Mouse (Mus musculus): Measurements from ENCODE around the gene Safb. TPM values are rescaled to one million over a fixed set of nuclear protein-coding genes. Genes with fewer than 3 reads are reported as not detected.

Safb gene
- polyA plus RNA-seq, 1 experiment from 2014 or later: 92.3 TPM

- Histone ChIP-seq H3K9ac (ENCODE audit: low read length) (no peak overlapping the region), H3K27ac (ENCODE audit: low read length) (no peak overlapping the region), H3K27me3 (ENCODE audit: control insufficient read depth, insufficient read depth, low read length) (no peaks in the 10 kb centered on the region), H3K36me3 (ENCODE audit: control insufficient read depth, insufficient read depth) (no peaks in the 10 kb centered on the region), H3K4me2 (ENCODE audit: low read depth, low read length) (no peak overlapping the region), H3K4me3 (ENCODE audit: low read length) (no peak overlapping the region), H3K9me3 (replicated peaks; ENCODE audit: control insufficient read depth, low read length) (no peaks in the 10 kb centered on the region), H3K4me1 (ENCODE audit: control insufficient read depth, insufficient read depth, low read length) (no peaks in the 10 kb centered on the region)
- no peak for ATAC-seq (replicated peaks; ENCODE audit: extremely low read depth, insufficient read depth, low FRiP score)
- 87% methylated on average over 5 of the region's 5 CpGs for WGBS
Observed at GRCm38 (mm10) chr17:56546576-56546975, 38.0 kb upstream of the Safb start.

DNA sequence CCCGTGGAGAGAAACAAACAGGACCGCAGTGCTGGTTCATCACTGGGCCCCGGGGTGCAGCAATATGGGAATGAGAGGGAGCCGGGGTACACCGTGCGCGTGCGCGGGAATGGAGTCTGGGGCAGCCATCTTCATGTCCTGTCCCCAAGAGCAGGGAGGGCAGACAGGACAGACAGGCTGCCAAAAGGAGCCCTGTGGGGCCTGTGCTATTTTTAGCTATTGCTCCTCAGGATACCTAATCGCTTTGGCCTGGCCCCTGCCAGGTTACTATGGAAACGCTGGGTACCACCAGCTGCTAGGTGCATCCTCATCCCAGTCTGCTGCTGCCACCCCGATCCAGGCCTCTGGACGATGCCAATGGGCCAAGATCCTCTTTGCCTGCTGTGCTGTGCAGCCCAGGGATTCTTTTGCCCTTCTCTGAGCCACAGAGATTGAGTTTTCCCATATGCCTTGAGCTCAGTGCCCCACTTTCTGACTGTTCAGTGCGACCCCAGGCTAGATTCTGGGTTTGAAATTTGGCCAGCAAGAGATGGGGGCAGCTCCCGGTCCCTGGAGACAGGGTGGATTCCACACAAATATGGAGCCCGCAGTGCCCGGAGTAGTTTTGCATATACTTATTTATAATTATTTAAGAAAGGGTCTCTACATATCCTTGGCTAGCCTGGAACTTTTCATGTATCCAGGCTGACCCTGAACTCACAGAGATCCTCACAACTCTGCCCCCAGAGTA, 37.3 kb upstream of the Safb start:
- no peak for ATAC-seq (replicated peaks; ENCODE audit: extremely low read depth, insufficient read depth, low FRiP score)

DNA sequence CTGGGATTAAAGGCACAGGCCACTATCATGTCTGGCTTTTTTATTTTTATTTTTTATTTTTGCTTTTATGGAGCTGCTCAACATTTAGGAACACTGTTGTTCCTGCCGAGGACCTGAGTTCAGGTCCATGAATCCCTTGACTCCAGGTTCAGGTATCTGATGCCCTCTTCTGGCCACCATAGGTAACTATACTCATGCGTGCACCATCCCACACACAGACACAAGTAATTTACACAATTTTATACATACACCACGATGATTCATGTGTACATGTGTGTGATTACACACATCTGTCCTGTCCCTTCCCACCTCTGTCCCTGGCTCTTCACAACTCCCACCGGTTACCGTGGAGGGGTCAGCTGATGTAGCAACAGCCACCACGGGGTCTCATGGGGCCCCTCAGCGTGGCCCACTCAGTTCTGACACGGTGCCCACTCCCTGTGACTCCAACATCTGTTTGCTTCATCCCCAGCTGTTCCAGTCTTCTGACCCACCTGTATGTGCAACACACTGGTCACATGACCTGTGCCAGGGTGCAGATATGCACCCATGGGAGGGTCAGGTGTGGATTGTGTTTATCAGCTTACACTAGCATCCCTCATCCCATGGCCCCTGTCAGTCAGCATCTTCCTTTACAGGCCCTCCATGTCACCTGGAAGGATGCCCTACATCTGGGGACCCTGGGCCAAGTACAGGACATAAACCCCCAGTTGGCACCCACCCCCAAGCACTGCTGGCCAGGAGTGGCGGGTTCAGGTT, 36.6 kb upstream of the Safb start:
- Histone ChIP-seq H3K27me3 (ENCODE audit: control insufficient read depth, insufficient read depth, low read length) (no peaks in the 10 kb centered on the region), H3K4me3 (ENCODE audit: low read length) (no peak overlapping the region), H3K27ac (ENCODE audit: low read length) (no peak overlapping the region), H3K9me3 (replicated peaks; ENCODE audit: control insufficient read depth, low read length) (no peaks in the 10 kb centered on the region), H3K4me1 (ENCODE audit: control insufficient read depth, insufficient read depth, low read length) (no peaks in the 10 kb centered on the region), H3K9ac (ENCODE audit: low read length) (no peak overlapping the region), H3K4me2 (ENCODE audit: low read depth, low read length) (no peak overlapping the region), H3K36me3 (ENCODE audit: control insufficient read depth, insufficient read depth) (no peaks in the 10 kb centered on the region)
- WGBS: 70% methylated on average over 9 of the region's 9 CpGs
- no peak for ATAC-seq (replicated peaks; ENCODE audit: extremely low read depth, insufficient read depth, low FRiP score)

More for the DNA sequence above, 37.3 kb upstream of the Safb start:
- Histone ChIP-seq H3K4me2 (ENCODE audit: low read depth, low read length) (no peak overlapping the region), H3K9me3 (replicated peaks; ENCODE audit: control insufficient read depth, low read length) (no peaks in the 10 kb centered on the region), H3K27me3 (ENCODE audit: control insufficient read depth, insufficient read depth, low read length) (no peaks in the 10 kb centered on the region), H3K4me3 (ENCODE audit: low read length) (no peak overlapping the region), H3K27ac (ENCODE audit: low read length) (no peak overlapping the region), H3K36me3 (ENCODE audit: control insufficient read depth, insufficient read depth) (no peaks in the 10 kb centered on the region), H3K9ac (ENCODE audit: low read length) (no peak overlapping the region), H3K4me1 (ENCODE audit: control insufficient read depth, insufficient read depth, low read length) (no peaks in the 10 kb centered on the region)
- WGBS: 61% methylated on average over 17 of the region's 17 CpGs

DNA sequence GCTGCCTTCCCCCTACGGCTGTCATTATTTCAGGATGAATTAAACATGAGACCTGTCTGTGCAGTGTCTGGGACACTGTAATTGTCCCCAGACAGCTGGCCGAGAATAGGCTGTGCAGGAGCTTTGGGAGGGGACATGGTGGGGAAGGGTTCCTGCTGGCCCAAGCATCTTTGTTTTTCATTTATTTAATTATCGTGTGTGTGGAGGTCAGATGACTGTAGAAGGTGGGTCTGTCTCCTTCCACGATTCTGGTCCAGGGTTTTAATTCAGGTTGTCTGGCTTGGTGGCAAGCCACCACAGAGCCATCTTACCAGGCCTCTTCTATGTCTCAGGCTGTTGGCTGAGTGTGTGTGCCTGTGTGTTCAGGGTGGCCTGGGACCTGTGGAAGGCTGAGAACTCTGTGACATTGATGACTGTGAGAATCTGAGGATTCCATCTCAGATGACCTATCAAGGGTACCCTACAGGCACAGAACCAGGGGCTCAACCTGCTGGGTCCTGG, 36.0 kb upstream of the Safb start:
- Histone ChIP-seq H3K9ac (ENCODE audit: low read length) (no peak overlapping the region), H3K4me3 (ENCODE audit: low read length) (no peak overlapping the region), H3K4me1 (ENCODE audit: control insufficient read depth, insufficient read depth, low read length) (no peaks in the 10 kb centered on the region), H3K27me3 (ENCODE audit: control insufficient read depth, insufficient read depth, low read length) (no peaks in the 10 kb centered on the region), H3K9me3 (replicated peaks; ENCODE audit: control insufficient read depth, low read length) (no peaks in the 10 kb centered on the region), H3K27ac (ENCODE audit: low read length) (no peak overlapping the region), H3K36me3 (ENCODE audit: control insufficient read depth, insufficient read depth) (no peaks in the 10 kb centered on the region), H3K4me2 (ENCODE audit: low read depth, low read length) (no peak overlapping the region)
- 63% methylated on average over 4 of the region's 4 CpGs for WGBS
- ATAC-seq (replicated peaks; ENCODE audit: extremely low read depth, insufficient read depth, low FRiP score): no peak

- Histone ChIP-seq H3K9me3 (replicated peaks; ENCODE audit: control insufficient read depth, low read length) (no peaks in the 10 kb centered on the region), H3K4me1 (ENCODE audit: control insufficient read depth, insufficient read depth, low read length) (no peaks in the 10 kb centered on the region), H3K4me3 (ENCODE audit: low read length) (no peak overlapping the region), H3K9ac (ENCODE audit: low read length) (no peak overlapping the region), H3K4me2 (ENCODE audit: low read depth, low read length) (no peak overlapping the region), H3K27ac (ENCODE audit: low read length) (no peak overlapping the region), H3K27me3 (ENCODE audit: control insufficient read depth, insufficient read depth, low read length) (no peaks in the 10 kb centered on the region), H3K36me3 (ENCODE audit: control insufficient read depth, insufficient read depth) (no peaks in the 10 kb centered on the region)
- WGBS: 71% methylated on average over 12 of the region's 12 CpGs
- no peak for ATAC-seq (replicated peaks; ENCODE audit: extremely low read depth, insufficient read depth, low FRiP score)
Observed at GRCm38 (mm10) chr17:56550784-56551475, 33.7 kb upstream of the Safb start.

DNA sequence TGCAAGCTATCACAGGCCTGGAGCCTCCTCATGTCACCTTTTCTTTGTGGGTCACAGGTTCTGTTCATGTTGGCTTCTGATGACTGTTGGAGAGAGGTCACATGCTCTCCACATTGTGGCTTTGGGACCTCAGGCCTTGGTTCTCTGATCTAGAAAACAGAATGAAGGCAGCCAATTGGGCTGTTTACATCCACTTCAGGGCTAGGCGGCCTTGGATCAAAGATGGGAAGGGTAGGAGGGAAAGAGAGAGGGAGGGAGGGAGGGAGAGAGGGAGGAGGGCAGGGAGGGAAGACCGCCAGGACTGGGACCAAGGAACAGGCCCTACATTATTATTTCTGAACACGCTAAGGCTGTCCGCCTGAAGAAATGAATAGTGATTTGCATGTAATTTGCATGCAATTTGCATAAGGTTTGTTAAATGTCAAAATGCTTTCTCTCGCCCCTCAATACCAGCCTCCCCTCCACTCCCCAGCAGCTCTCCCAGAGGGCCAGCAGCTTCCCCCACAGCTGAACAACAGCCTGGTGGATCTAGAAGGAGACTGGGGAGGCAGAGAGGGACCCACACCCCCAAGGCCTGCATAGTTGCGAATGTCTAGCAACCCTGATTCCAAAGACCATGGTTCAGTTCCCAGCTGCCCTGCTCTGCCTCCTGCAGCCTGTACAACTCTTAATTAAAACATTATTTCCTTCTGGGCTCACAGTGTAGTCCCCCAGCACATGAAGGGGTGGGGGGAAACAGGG, 32.6 kb upstream of the Safb start:
- no peaks in the 10 kb centered on the region for H3K4me1 ChIP-seq (ENCODE audit: control insufficient read depth, insufficient read depth, low read length)

GRCm38 (mm10) chr17:56552781-56553363, 31.8 kb upstream of the Safb start:
- Histone ChIP-seq H3K4me1 (ENCODE audit: control insufficient read depth, insufficient read depth, low read length) (no peaks in the 10 kb centered on the region), H3K27me3 (ENCODE audit: control insufficient read depth, insufficient read depth, low read length) (no peaks in the 10 kb centered on the region), H3K4me2 (ENCODE audit: low read depth, low read length) (no peak overlapping the region), H3K9ac (ENCODE audit: low read length) (no peak overlapping the region), H3K36me3 (ENCODE audit: control insufficient read depth, insufficient read depth) (no peaks in the 10 kb centered on the region), H3K9me3 (replicated peaks; ENCODE audit: control insufficient read depth, low read length) (no peaks in the 10 kb centered on the region), H3K27ac (ENCODE audit: low read length) (no peak overlapping the region), H3K4me3 (ENCODE audit: low read length) (no peak overlapping the region)
- WGBS: 56% methylated on average over 5 of the region's 5 CpGs
- no peak for ATAC-seq (replicated peaks; ENCODE audit: extremely low read depth, insufficient read depth, low FRiP score)

More for the DNA sequence above, 32.6 kb upstream of the Safb start:
- Histone ChIP-seq H3K27ac (ENCODE audit: low read length) (no peak overlapping the region), H3K36me3 (ENCODE audit: control insufficient read depth, insufficient read depth) (no peaks in the 10 kb centered on the region), H3K4me2 (ENCODE audit: low read depth, low read length) (no peak overlapping the region), H3K27me3 (ENCODE audit: control insufficient read depth, insufficient read depth, low read length) (no peaks in the 10 kb centered on the region), H3K9me3 (replicated peaks; ENCODE audit: control insufficient read depth, low read length) (no peaks in the 10 kb centered on the region), H3K4me3 (ENCODE audit: low read length) (no peak overlapping the region), H3K9ac (ENCODE audit: low read length) (no peak overlapping the region)
- ATAC-seq (replicated peaks; ENCODE audit: extremely low read depth, insufficient read depth, low FRiP score): no peak
- WGBS: 83% methylated on average over 6 of the region's 6 CpGs

DNA sequence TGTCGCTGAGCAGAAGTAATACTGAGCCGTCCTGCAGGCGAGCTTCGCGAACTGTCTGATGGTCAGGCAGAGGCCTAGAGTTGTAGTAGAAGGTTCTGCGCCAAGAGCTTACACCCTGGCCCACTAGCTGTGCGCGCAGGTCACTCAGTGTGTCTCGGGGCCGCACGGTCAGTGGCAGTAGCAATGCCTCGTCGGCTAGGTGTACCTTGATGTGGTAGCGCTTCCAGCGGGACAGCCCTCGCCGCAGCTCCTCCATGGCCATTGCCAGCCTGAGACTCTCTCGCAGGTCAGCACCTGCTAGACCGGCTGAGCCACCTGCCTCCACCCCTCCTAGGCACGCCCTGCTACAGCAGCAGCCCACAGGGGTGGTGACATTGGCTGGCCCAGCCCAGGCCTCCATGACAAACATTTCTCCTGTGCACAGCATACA, 30.5 kb upstream of the Safb start, which contains the start of gene Gm20219:
Gene Gm20219, minus strand, starts transcription at position 266 of the 430 bp plus-strand sequence.
- Histone ChIP-seq H3K4me3 (ENCODE audit: low read length) (no peak within 1 kb of the TSS), H3K27me3 (ENCODE audit: control insufficient read depth, insufficient read depth, low read length) (no peaks in the 10 kb centered on the region), H3K27ac (ENCODE audit: low read length) (no peak within 1 kb of the TSS), H3K4me1 (ENCODE audit: control insufficient read depth, insufficient read depth, low read length) (no peaks in the 10 kb centered on the region), H3K9ac (ENCODE audit: low read length) (no peak within 1 kb of the TSS), H3K36me3 (ENCODE audit: control insufficient read depth, insufficient read depth) (no peaks in the 10 kb centered on the region), H3K9me3 (replicated peaks; ENCODE audit: control insufficient read depth, low read length) (no peaks in the 10 kb centered on the region), H3K4me2 (ENCODE audit: low read depth, low read length) (no peak within 1 kb of the TSS)
- no peak for ATAC-seq (replicated peaks; ENCODE audit: extremely low read depth, insufficient read depth, low FRiP score)
- WGBS: 66% methylated on average over 20 of the region's 20 CpGs
